Mouse (Mus musculus): ENCODE data around the gene Dync2h1. TPM values are rescaled to one million over a fixed set of nuclear protein-coding genes. Genes with fewer than 3 reads are reported as not detected.
"Not testable (repeated sequence)": the region's sequence is repeated elsewhere in the genome, so short reads cannot be mapped to it uniquely, and the experiment has no call there.

Dync2h1 gene
- polyA plus RNA-seq (2015; fragmentation: Nextera tagmentation; extraction: Ambion mirVana), result 24.8 and 26.8 TPM in 2 replicates

DNA sequence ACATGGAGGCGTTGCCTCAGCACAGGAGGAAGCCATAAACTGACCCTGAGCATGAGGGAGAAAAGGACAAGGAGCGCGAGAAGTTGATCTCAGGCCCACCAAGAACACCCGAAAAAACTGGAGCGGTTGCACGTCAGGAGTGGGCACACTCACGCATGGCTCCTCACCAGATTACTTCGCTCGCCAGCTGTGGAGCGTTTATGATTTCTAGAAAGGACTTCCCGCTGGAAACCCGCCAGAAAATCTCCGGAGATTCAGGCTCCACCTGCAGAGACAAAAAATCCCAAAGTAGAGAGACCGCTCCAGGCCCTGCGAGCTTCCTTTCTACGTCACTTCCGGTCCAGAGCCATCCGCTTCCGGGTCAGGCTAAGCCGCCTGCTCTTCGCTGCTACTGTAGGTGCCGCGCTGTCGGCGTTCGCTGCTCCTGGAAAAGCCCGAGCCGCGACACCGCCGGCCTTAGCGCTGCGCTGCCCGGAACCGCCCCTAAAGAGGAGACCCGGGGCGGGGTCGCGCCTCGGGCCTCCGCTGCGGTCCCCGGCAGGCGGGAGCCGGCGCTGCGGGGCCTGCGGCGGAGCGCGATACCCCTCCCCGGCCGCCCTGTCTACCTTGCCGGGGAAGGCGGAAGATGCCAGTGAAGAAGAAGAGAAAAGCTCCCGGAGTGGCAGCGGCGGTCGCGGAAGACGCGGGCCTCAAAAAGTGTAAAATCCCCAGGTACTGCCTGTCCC lies at the start of gene Dync2h1, which contains the start of gene Dcun1d5:
Dync2h1 (minus strand) TSS at position 275 of the 725 bp plus-strand sequence.
Dcun1d5 (plus strand) TSS at position 349 of the 725 bp plus-strand sequence.
- Histone ChIP-seq H3K9me3 (replicated peaks) (no peaks in the 10 kb centered on the region), H3K4me2 (peak within 1 kb of the TSS; percentile 90), H3K27me3 (no peaks in the 10 kb centered on the region), H3K4me3 (peak within 1 kb of the TSS; percentile 95), H3K27ac (peak within 1 kb of the TSS; percentile 94), H3K36me3 (ENCODE audit: poor library complexity, severe bottlenecking) (peaks cover 5% of the 10 kb centered on the region; the same call in 1 of the 2 replicates), H3K9ac (peak within 1 kb of the TSS; percentile 93), H3K4me1 (peaks cover 28% of the 10 kb centered on the region)
- peak; percentile 100 for ATAC-seq
- WGBS, result under 1% methylated on average over 62 of the region's 62 CpGs

DNA sequence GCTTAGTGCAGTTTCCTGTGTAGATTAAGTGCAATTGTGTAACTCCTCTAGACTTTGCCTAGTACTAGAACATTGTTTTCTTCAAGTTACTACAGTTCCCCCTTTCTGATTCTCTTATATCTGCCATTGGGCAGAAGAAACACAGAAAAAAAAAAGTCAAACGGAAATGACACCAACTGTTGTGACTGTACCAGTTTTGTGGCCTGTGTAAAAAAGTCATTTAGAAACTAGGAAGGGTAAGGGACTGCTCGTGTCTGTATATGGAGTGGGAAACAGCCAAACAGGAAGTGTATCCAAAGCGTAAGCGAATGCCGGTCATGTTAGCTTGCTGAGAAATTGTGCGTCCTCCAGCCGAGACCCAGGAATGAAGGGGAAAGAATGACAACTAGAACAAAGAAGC lies 37.2 kb upstream of the Dync2h1 start:
- Histone ChIP-seq H3K27me3 (no peaks in the 10 kb centered on the region), H3K27ac (no peak overlapping the region), H3K9me3 (replicated peaks) (no peaks in the 10 kb centered on the region), H3K4me1 (no peaks in the 10 kb centered on the region), H3K4me2 (no peak overlapping the region), H3K9ac (no peak overlapping the region), H3K4me3 (no peak overlapping the region), H3K36me3 (ENCODE audit: poor library complexity, severe bottlenecking) (peaks cover 4% of the 10 kb centered on the region; the same call in 1 of the 2 replicates)
- ATAC-seq, result no peak
- WGBS, result 89% methylated on average over 7 of the region's 7 CpGs

DNA sequence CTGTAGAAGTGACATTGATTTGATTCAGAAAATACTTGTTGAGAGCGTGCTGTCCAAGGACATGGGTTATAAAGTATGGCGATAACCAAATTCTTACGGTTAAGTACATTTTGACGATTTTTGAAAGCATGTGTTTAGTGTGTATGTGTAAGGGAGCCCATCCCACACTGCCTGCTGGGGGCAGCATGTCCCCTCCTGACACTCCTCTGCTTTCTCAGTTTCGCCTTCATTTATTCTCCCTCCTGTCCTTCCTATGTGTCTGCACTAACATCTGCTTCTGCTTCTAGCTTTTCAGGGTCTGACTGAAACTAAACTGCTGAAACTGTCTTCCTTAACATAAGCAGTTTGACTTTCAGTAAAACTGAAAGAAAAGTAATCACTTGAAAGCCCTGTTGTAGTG lies 36.8 kb upstream of the Dync2h1 start:
- Histone ChIP-seq H3K27ac (no peak overlapping the region), H3K27me3 (no peaks in the 10 kb centered on the region), H3K4me2 (no peak overlapping the region), H3K9ac (no peak overlapping the region), H3K9me3 (replicated peaks) (no peaks in the 10 kb centered on the region), H3K4me1 (no peaks in the 10 kb centered on the region), H3K4me3 (no peak overlapping the region), H3K36me3 (ENCODE audit: poor library complexity, severe bottlenecking) (peaks cover 4% of the 10 kb centered on the region; the same call in 1 of the 2 replicates)
- ATAC-seq, result no peak
- WGBS, result 91% methylated on average over 5 of the region's 5 CpGs

DNA sequence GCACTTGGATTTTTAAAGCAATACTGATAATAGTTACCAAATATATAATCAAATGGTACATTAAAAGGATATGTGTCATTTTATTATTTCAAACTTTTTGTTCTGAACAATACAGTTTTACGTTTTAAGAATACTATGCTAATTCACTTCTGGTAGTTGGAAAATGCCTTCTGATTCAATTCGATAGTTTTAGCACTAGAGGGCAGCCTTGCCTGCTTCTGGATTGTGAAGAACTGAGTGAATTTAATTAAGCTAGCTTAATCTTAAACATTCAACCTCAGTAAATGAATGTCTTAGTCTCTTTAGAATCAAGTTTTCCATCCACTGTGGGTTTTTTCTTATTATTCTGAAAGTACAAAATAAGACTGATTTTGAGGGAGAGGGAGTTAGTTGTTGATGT lies 32.0 kb upstream of the Dync2h1 start:
- no peaks in the 10 kb centered on the region for H3K4me1 ChIP-seq
- H3K4me2 ChIP-seq, result no peak overlapping the region
- 44% methylated on average over 2 of the region's 2 CpGs for WGBS
- H3K9ac ChIP-seq, result no peak overlapping the region
- no peak overlapping the region for H3K27ac ChIP-seq
- H3K27me3 ChIP-seq, result no peaks in the 10 kb centered on the region
- no peaks in the 10 kb centered on the region for H3K9me3 ChIP-seq (replicated peaks)
- H3K36me3 ChIP-seq (ENCODE audit: poor library complexity, severe bottlenecking), result peaks cover 17% of the 10 kb centered on the region
- ATAC-seq, result no peak
- no peak overlapping the region for H3K4me3 ChIP-seq

DNA sequence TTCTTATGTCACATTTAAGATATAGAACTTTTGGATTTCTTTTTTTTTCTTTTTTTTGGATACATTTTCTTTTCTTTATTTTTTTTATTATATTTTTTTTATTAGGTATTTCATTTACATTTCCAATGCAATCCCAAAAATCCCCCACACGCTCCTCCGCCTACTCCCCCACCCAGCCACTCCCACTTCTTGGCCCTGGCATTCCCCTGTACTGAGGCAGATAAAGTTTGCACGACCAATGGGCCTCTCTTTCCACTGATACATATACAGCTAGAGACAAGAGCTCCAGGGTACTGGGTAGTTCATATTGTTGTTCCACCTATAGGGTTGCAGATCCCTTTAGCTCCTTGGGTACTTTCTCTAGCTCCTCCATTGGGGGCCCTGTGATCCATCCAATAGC lies 6.4 kb upstream of the Dync2h1 start:
- H3K4me3 ChIP-seq; H3K27ac ChIP-seq; H3K27me3 ChIP-seq; ATAC-seq; H3K4me2 ChIP-seq; H3K9ac ChIP-seq; H3K9me3 ChIP-seq (replicated peaks): not testable (repeated sequence)
- WGBS, result 95% methylated on average over 3 of the region's 3 CpGs
- peaks cover 14% of the 10 kb centered on the region for H3K4me1 ChIP-seq
- peaks cover 15% of the 10 kb centered on the region for H3K36me3 ChIP-seq (ENCODE audit: poor library complexity, severe bottlenecking)

DNA sequence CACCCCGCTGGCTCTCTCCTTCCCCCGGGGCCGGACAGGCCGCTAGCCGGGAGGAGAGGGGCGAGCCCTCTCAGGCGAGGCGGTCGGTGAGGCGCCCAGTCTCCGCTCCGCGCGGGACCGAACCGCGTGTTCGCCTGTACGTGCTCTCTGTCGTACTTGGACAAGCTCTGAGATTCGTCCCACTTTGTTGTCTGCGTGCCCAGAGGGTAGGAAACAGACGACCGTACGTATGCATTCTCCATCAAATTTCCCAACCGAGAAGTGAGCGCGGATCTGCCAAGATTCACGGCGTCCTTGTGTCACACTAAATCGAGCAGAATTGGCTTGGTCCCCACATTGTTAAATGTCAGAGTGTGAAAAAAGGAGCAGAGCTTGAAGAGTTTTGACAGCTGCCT lies 648 bp upstream of the Dync2h1 start:
- Histone ChIP-seq H3K36me3 (ENCODE audit: poor library complexity, severe bottlenecking) (peaks cover 6% of the 10 kb centered on the region), H3K4me1 (peaks cover 28% of the 10 kb centered on the region), H3K4me3 (peak overlapping the region; percentile 95), H3K9me3 (replicated peaks) (no peaks in the 10 kb centered on the region), H3K9ac (peak overlapping the region; percentile 93), H3K4me2 (peak overlapping the region; percentile 90), H3K27ac (peak overlapping the region; percentile 94), H3K27me3 (no peaks in the 10 kb centered on the region)
- ATAC-seq, result peak; percentile 80
- under 1% methylated on average over 24 of the region's 31 CpGs for WGBS

DNA sequence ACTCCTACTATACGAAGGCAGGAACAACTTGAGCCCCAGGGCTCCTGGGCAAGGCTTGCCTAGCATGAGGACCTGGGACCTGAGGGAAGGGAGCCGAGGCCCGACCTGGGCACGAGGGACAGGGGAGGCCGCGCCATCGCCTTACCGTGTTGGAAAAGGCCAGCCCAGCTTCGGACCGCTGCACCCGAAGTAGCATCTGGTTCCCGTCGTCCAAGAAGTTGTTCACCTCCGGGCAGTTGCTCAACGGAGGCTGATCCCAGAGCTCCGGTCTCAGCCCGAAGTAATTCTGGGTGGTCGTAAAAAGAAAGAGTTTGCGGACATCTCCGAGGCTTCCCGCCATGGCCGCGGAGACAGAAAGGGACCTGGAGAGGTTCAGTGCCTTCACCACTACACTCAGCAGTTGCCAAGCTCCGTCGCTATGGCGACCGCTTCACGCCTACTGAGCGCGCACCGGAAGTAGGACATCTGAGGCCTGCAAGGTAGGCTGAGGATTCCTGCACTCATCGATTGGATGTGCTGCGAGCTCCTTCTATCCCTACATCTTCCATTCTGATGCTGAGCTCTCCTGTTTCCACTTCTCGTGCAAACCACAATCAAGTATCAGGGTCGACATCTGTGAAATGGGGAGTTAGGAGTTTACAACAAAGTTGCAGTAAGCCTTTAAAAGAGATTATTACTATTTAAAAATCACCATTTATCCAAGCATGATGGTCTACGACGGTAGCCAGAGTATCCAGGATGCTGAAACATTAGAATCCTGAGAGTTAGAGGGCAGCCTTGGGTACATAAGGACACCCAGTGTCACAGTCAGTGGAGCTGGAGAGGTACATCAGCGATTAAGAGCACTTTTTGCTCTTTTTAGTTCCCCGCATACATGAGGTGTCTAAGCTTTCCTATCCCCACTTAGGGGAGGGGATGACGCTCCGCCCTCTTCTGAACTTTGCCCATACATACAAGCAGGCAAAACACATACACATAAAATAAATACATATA lies 7.3 kb downstream of the Dync2h1 start:
- ATAC-seq, result peak; percentile 100
- Histone ChIP-seq H3K9ac (peak overlapping the region; percentile 74), H3K27ac (no peak overlapping the region), H3K4me3 (peak overlapping the region; percentile 63), H3K36me3 (ENCODE audit: poor library complexity, severe bottlenecking) (peaks cover 13% of the 10 kb centered on the region), H3K27me3 (no peaks in the 10 kb centered on the region), H3K4me1 (peaks cover 13% of the 10 kb centered on the region; the same call in 1 of the 2 replicates), H3K4me2 (peak overlapping the region; percentile 83), H3K9me3 (replicated peaks) (no peaks in the 10 kb centered on the region)
- WGBS, result 9% methylated on average over 41 of the region's 41 CpGs

DNA sequence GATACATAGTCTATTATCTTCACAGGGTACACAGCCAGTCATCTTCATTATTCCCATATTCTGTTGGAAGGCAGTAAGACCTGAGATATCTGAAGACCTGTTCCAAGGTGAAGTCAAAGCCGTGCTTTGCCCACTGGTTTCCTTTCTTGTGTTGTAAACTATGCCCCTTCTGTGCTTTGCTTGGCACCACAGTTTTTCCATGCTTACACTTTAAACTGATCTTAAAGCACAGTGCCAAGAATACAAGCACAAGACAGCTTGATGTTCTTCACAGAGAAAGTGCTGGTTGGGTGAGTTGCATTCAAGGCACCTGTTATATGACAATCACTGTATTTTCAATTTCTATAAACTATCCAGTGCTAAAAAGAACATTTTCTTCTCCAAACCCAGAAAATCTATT lies 10.5 kb downstream of the Dync2h1 start:
- Histone ChIP-seq H3K9ac (no peak overlapping the region), H3K9me3 (replicated peaks) (no peaks in the 10 kb centered on the region), H3K27ac (no peak overlapping the region), H3K4me1 (peaks cover 13% of the 10 kb centered on the region; the same call in 1 of the 2 replicates), H3K4me2 (no peak overlapping the region), H3K36me3 (ENCODE audit: poor library complexity, severe bottlenecking) (peaks cover 18% of the 10 kb centered on the region), H3K4me3 (no peak overlapping the region), H3K27me3 (no peaks in the 10 kb centered on the region)
- ATAC-seq, result no peak
- 97% methylated on average over 1 of the region's 1 CpGs for WGBS

DNA sequence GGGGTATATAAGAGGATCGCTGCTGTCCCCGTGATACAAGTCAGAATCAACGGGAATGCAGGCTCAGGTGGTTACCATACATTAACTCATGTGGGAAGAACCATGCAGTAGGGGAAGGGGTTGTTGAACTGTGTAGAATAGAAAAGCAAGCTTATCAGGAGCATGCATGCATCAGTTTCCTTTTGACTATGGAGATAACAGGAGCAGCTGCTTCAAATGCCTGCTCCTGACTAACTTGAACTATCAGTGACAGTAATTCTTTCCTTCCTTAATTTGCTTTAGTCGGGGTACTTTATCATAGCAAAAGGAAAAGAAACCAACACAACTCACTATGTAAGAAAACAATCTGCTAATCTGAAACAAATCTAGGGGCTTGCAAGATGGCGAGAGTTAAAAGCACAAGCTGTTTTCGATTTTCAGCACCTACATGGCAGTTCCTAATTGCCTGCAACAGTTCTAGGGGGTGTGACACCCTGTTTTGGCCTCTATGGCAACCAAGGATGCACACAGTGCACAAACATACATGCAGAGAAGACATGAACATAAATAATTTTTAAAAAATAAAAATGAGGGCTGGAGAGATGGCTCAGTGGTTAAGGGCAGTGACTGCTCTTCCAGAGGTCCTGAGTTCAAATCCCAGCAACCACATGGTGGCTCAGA lies 16.8 kb downstream of the Dync2h1 start:
- Histone ChIP-seq H3K4me1 (no peaks in the 10 kb centered on the region), H3K9me3 (replicated peaks) (no peaks in the 10 kb centered on the region), H3K9ac (no peak overlapping the region), H3K4me3 (no peak overlapping the region), H3K27me3 (no peaks in the 10 kb centered on the region), H3K4me2 (no peak overlapping the region), H3K36me3 (ENCODE audit: poor library complexity, severe bottlenecking) (peaks cover 44% of the 10 kb centered on the region), H3K27ac (no peak overlapping the region)
- ATAC-seq, result no peak
- 91% methylated on average over 6 of the region's 6 CpGs for WGBS

DNA sequence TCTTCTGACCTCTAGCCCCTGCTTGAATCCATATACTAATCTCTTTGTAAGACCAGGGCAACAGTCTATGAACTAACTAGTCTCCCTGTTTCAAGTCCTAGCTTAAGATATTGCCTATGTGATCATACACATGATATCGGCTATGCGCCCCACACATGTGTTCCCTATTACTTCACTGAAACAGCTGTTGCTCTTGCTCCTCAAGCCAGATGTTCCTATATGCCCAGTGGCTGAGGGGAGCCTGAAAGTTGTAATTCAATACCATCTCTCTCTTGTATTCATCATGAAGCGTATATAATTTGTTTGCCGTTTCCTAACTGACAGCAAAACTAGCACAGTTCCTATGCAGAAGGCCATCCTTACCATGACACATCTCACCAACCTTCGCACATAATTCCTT lies 23.6 kb downstream of the Dync2h1 start:
- H3K4me1 ChIP-seq, result no peaks in the 10 kb centered on the region
- H3K36me3 ChIP-seq (ENCODE audit: poor library complexity, severe bottlenecking), result peaks cover 59% of the 10 kb centered on the region
- H3K27me3 ChIP-seq, result no peaks in the 10 kb centered on the region
- no peaks in the 10 kb centered on the region for H3K9me3 ChIP-seq (replicated peaks)
- 97% methylated on average over 5 of the region's 5 CpGs for WGBS
- H3K27ac ChIP-seq, result no peak overlapping the region
- H3K9ac ChIP-seq, result no peak overlapping the region
- no peak overlapping the region for H3K4me3 ChIP-seq
- H3K4me2 ChIP-seq, result no peak overlapping the region
- ATAC-seq, result no peak

DNA sequence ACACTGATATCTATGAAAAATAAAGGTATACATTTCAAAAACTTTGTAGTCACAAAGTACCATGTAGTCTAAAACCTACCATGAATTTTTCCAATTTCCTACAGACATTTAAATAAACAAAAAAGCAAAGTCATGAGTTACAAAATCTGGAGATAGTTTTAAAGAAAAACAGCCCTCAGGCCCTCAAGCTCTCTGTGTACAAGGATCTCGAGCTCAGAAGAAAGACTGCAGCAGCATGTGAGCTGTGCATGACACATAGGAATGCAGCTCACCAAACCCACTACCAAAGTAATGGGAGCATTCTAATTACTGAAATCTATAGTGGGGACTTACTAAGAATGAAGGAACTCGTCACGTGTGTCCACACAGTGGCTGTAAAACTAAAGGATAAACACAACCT lies 24.5 kb downstream of the Dync2h1 start:
- Histone ChIP-seq H3K4me2 (no peak overlapping the region), H3K9me3 (replicated peaks) (no peaks in the 10 kb centered on the region), H3K9ac (no peak overlapping the region), H3K27ac (no peak overlapping the region), H3K4me1 (no peaks in the 10 kb centered on the region), H3K27me3 (no peaks in the 10 kb centered on the region), H3K36me3 (ENCODE audit: poor library complexity, severe bottlenecking) (peaks cover 63% of the 10 kb centered on the region), H3K4me3 (no peak overlapping the region)
- WGBS, result 83% methylated on average over 3 of the region's 3 CpGs
- no peak for ATAC-seq

Measured in forebrain, embryonic 13.5 days (tissue).